In the genomic region with DNA sequence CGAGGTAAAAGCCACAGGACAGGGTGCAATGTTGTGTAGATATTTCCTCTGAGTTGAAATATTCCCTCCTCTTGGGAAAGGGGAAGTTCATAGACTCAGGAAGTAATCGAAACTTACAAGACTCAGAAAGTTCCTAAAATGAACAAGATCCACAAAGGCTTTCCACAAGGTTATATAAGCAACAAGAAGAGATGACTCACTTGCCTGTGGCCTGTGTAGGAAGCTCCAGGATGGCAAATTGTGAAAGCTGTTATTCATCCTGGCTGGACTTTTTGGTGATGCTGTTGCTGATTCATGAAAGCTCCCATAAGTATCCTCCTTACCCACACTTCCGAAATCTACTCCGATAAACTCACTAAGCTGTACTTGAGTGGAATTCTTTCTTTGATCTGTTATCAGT, we compare ENCODE assay signal across 22 mouse cellular contexts.
"Had no signal": no experiment of that assay in that cellular context is flagged by ENCODE, and none has a peak within 500 bp of the region (broad histone marks: within the 10 kb centered on the region; RNA-seq: fewer than 3 reads in every experiment).

No protein-coding gene starts in this region.

- DNase-seq: kidney, adult 9 months; kidney, postnatal 14 days; kidney, postnatal 4 days; left cerebral cortex, postnatal 4 days; liver, postnatal 0 days; lung, postnatal 14 days; lung, postnatal 4 days; retina, postnatal 1 day; right cerebral cortex, postnatal 25 days; thymus, adult 2 months; thymus, postnatal 14 days; thymus, postnatal 4 days had no signal

- H3K27ac ChIP-seq: limb, embryonic 12.5 days; limb, embryonic 15.5 days; liver, embryonic 14.5 days; midbrain, embryonic 10.5 days; midbrain, embryonic 13.5 days; neural tube, embryonic 13.5 days had no signal

- H3K4me2 ChIP-seq: limb, embryonic 12.5 days; limb, embryonic 15.5 days; liver, embryonic 11.5 days; midbrain, embryonic 13.5 days; neural tube, embryonic 13.5 days had no signal

- H3K9me3 ChIP-seq: limb, embryonic 15.5 days; neural tube, embryonic 13.5 days had no signal

- H3K27me3 ChIP-seq: limb, embryonic 12.5 days; limb, embryonic 15.5 days; midbrain, embryonic 13.5 days; neural tube, embryonic 13.5 days had no signal

- H3K9ac ChIP-seq: limb, embryonic 12.5 days; limb, embryonic 15.5 days; liver, embryonic 14.5 days; liver, postnatal 0 days; midbrain, embryonic 13.5 days; neural tube, embryonic 13.5 days had no signal

- H3K36me3 ChIP-seq: limb, embryonic 12.5 days; limb, embryonic 15.5 days; midbrain, embryonic 10.5 days; midbrain, embryonic 13.5 days; neural tube, embryonic 13.5 days had no signal

- ATAC-seq: liver, postnatal 0 days; midbrain, embryonic 13.5 days; midbrain, embryonic 16.5 days had no signal

- H3K4me3 ChIP-seq: limb, embryonic 12.5 days; limb, embryonic 15.5 days; megakaryocyte, embryonic 14.5 days; midbrain, embryonic 10.5 days; midbrain, embryonic 13.5 days; myocyte; neural tube, embryonic 13.5 days had no signal

- H3K4me1 ChIP-seq: limb, embryonic 12.5 days; limb, embryonic 15.5 days; midbrain, embryonic 10.5 days; midbrain, embryonic 13.5 days; neural tube, embryonic 13.5 days had no signal
